Mouse (Mus musculus) limb, embryonic 15.5 days (tissue): ENCODE measurements at regions not wholly inside any gene's neighbourhood (a gene's known extent, or its start where the extent isn't known, plus 50 kb on each side); places are given as distances from the start of the nearest gene placed in this dataset.

Source experiments
- ATAC-seq: fragments of 200-750 bp; cut with Nextera tagmentation; 2 replicates; pipeline ENCODE4 v1.8.0; 2017; ENCODE audit warnings: low read depth, moderate TSS enrichment; ENCODE audit not compliant: insufficient number of reproducible peaks, low FRiP score, low TSS enrichment
- H3K27ac ChIP-seq: fragments of 300-500 bp; sonication (generic); 2 replicates; pipeline ENCODE4 v1.5.1; 2015; ENCODE audit warnings: moderate library complexity, mild to moderate bottlenecking, inconsistent platforms
- H3K27me3 ChIP-seq: fragments of 300-500 bp; sonication (generic); 2 replicates; pipeline ENCODE4 v1.6.1; 2015; ENCODE audit warnings: inconsistent platforms
- H3K36me3 ChIP-seq: fragments of 300-500 bp; sonication (generic); 2 replicates; pipeline ENCODE4 v1.6.1; 2015; ENCODE audit warnings: inconsistent platforms
- H3K4me1 ChIP-seq: fragments of 300-500 bp; sonication (generic); 2 replicates; pipeline ENCODE4 v1.6.1; 2015; ENCODE audit warnings: inconsistent platforms
- H3K4me2 ChIP-seq: fragments of 300-500 bp; sonication (generic); 2 replicates; pipeline ENCODE4 v1.6.1; 2015; ENCODE audit warnings: mild to moderate bottlenecking, inconsistent platforms
- H3K4me3 ChIP-seq: fragments of 300-500 bp; sonication (generic); 2 replicates; pipeline ENCODE4 v1.5.1; 2015; ENCODE audit warnings: mild to moderate bottlenecking, inconsistent platforms
- H3K9ac ChIP-seq: fragments of 300-500 bp; sonication (generic); 2 replicates; pipeline ENCODE4 v1.6.1; 2015; ENCODE audit warnings: inconsistent platforms
- H3K9me3 ChIP-seq: fragments of 300-500 bp; sonication (generic); 2 replicates; pipeline ENCODE4 v1.6.1; 2016; ENCODE audit warnings: inconsistent platforms
- WGBS: fragments of 180-500 bp; shearing (Covaris S2); methylation state at CpG from one replicate; pipeline ENCODE4 v1.1.7; 2015; 5-methylcytosine and 5-hydroxymethylcytosine counted together

DNA sequence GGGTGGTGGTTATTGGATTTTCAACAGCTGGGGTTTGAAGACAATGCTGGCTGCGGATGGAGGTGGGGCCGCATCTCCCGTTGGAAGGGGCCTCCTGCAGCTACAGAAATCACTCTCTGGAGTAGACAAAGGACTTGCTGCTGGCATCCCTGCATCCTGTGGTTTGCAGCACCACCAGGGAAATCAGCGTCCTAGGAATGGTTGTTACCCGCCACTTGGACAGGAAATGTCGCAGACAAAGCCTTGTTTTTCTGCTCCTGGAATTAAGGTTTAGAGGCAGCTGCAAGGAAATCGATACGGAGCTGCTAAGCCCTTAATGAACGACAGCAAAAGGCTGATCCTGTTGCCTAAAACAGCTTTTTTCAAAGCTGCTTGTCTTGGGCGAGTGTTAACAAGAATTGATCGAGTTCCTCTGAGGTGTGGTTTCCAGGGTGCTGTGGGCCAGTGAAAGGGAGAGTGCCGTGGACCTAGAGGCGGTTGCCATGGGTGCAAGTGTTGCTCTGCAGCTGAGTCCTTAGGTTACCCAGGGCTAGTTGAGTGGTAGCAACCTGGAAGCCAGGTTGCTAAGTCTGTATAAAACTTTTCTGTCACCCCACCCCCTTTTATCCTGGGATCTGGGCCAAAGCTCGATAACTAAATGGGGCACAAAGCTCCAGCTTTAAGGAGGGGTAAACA, 230.6 kb upstream of the Chd6 start:
- H3K36me3 ChIP-seq, result no peaks in the 10 kb centered on the region
- no peak overlapping the region for H3K4me2 ChIP-seq
- WGBS, result 15% methylated on average over 14 of the region's 14 CpGs
- no peak overlapping the region for H3K9ac ChIP-seq
- no peak overlapping the region for H3K27ac ChIP-seq
- H3K4me1 ChIP-seq, result peaks cover 16% of the 10 kb centered on the region
- H3K27me3 ChIP-seq, result no peaks in the 10 kb centered on the region
- no peaks in the 10 kb centered on the region for H3K9me3 ChIP-seq
- ATAC-seq, result 0 out of 2 replicates have a peak, but pooled peaks have one; percentile 49
- no peak overlapping the region for H3K4me3 ChIP-seq

DNA sequence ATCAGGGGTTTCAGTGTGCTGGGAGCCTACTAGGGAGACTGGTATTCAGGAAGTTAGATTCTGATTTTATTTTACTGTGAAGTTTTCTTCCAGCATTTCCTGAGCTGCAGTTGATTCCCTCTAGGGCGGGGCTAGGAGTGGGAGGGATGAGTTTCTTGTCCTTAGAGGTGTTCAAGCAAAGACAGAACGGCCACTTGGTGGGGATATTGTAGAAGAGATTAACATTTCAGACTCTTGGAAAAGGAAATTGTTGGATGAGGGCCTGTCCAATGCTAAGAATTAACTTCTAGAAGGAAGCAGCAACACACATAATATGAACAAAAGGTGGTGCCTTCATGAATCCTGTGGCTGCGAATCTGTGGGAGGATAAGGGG, 230.1 kb upstream of the Chd6 start:
- ATAC-seq, result no peak
- Histone ChIP-seq H3K27ac (no peak overlapping the region), H3K27me3 (no peaks in the 10 kb centered on the region), H3K4me2 (no peak overlapping the region), H3K9ac (no peak overlapping the region), H3K4me3 (no peak overlapping the region), H3K4me1 (peaks cover 16% of the 10 kb centered on the region), H3K9me3 (no peaks in the 10 kb centered on the region), H3K36me3 (no peaks in the 10 kb centered on the region)
- 24% methylated on average over 3 of the region's 3 CpGs for WGBS

DNA sequence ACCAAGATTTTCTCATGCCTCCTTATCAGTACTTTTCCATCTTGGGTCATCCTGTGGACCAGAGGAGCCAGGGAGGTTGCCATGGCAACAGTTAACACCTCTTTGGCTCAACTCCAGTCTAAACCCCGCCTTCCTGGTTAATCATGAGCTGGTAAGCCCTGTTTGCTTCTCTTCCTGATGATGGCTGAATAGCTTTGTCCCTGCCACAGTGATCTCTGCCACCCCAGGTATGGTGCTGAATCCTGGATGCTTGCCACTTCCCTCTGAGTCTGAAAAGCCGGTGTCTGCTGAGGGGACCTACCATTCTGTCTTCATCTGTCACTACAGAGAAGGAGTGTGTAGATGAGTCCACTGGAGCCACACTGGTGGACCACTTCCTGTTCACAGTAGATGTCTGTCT, 223.8 kb upstream of the Chd6 start:
- Histone ChIP-seq H3K4me3 (no peak overlapping the region), H3K27ac (no peak overlapping the region), H3K9me3 (no peaks in the 10 kb centered on the region), H3K36me3 (no peaks in the 10 kb centered on the region), H3K4me2 (no peak overlapping the region), H3K4me1 (no peaks in the 10 kb centered on the region), H3K27me3 (no peaks in the 10 kb centered on the region), H3K9ac (no peak overlapping the region)
- ATAC-seq, result no peak
- WGBS, result 57% methylated on average over 2 of the region's 2 CpGs

DNA sequence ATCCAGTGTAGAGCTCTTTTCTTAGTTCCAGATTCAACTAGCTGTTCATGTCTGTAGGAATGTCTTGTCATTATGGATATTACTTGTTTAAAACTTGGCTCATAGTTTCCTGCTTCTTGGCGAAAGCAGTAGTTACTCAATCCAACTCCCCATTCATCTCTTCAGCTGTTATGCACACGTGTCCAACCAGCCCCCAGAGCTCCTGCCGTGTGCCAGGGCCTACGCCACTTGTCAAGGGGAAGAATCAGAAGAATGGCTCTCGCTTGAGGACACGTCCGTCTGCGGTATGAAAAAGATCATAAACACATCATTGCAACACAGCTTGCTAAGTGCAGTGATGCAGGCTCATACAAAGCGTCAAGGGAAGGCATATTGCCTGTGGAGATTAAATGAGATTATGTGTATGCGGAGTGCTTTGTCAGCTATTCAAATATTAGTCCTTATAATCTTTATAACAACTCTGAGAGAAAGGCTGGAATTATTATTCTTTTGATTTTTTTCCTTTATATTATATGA, 223.0 kb upstream of the Chd6 start:
- no peaks in the 10 kb centered on the region for H3K36me3 ChIP-seq
- H3K4me2 ChIP-seq, result no peak overlapping the region
- H3K27ac ChIP-seq, result no peak overlapping the region
- no peak overlapping the region for H3K4me3 ChIP-seq
- 71% methylated on average over 10 of the region's 10 CpGs for WGBS
- H3K4me1 ChIP-seq, result no peaks in the 10 kb centered on the region
- ATAC-seq, result no peak
- no peak overlapping the region for H3K9ac ChIP-seq
- H3K27me3 ChIP-seq, result no peaks in the 10 kb centered on the region
- H3K9me3 ChIP-seq, result no peaks in the 10 kb centered on the region

DNA sequence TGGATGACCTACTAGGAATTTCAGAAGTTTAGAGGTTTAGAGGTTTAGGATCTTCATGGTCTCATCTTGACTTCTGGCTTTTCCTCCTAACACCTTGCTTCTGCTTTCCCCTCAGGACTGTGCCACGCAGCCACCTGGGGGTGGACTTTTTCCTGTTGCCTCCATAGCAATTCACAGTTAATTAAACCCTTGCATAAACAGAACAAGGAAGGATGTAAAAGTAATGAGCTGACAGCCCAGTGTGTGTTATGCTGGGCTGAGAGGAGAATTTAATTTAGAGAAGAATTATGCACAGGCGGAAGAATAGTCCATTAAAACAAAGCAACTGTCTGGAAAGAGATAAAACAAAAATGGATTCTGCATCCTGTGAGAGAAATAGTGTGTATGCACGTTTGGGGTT, 193.9 kb upstream of the Chd6 start:
- Histone ChIP-seq H3K4me1 (no peaks in the 10 kb centered on the region), H3K4me3 (no peak overlapping the region), H3K9me3 (no peaks in the 10 kb centered on the region), H3K27ac (no peak overlapping the region), H3K9ac (no peak overlapping the region), H3K27me3 (no peaks in the 10 kb centered on the region), H3K4me2 (no peak overlapping the region), H3K36me3 (no peaks in the 10 kb centered on the region)
- WGBS, result 35% methylated on average over 3 of the region's 3 CpGs
- ATAC-seq, result no peak

DNA sequence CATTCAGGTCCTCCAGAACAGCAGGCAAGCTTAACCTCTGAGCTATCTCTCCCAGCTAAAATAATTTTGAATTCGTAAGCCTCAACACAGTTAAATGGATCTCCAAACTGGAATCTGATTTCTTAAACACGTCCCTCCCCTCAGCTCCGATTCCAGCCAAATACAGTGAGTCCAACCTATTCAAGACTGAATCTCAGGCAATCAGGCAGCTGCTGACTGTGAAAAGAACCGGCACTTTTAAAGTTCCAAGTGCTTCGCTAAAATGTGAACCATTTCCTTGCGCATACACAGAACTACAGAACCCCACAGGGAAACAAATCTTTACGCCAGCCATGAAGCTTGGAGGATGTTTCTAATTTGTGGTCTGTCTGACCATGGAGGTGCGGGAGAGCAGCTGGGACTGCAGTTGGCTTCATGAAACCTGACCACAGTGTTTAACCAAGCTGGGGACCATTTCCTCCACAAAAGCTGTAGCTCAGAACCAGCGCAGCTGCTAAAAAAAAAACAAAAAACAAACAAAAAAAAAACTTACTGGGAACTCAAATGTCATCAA, 160.1 kb upstream of the Chd6 start:
- WGBS, result 25% methylated on average over 9 of the region's 9 CpGs
- peaks cover 5% of the 10 kb centered on the region; the same call in 1 of the 2 replicates for H3K4me1 ChIP-seq
- H3K36me3 ChIP-seq, result no peaks in the 10 kb centered on the region
- 0 out of 2 replicates have a peak overlapping the region, but pooled peaks have one; percentile 7 for H3K27ac ChIP-seq
- no peaks in the 10 kb centered on the region for H3K27me3 ChIP-seq
- H3K4me3 ChIP-seq, result no peak overlapping the region
- ATAC-seq, result no peak
- H3K9me3 ChIP-seq, result no peaks in the 10 kb centered on the region
- no peak overlapping the region for H3K9ac ChIP-seq
- peak overlapping the region; percentile 29; the same call in 1 of the 2 replicates for H3K4me2 ChIP-seq

DNA sequence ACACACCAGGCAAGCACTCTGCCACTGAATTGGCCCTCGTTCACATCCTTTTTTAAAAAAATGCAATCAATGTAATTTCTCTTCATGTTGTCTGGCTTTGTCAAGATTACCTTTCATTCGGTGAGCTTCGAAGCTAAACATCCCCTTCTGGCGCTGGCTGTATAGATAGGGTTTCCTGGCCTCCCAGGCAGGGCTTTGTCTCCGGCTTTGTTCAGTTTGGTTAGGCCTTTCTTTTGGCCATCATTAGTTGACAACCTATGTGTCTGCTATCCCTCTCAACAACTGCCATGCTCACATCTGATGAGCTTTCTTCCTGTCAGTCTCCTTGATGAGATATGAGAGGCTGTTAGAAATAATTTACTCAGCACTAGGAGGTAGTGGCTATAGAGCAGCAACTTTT, 157.6 kb upstream of the Chd6 start:
- H3K27me3 ChIP-seq, result no peaks in the 10 kb centered on the region
- no peaks in the 10 kb centered on the region for H3K36me3 ChIP-seq
- H3K4me1 ChIP-seq, result peaks cover 5% of the 10 kb centered on the region; the same call in 1 of the 2 replicates
- H3K4me3 ChIP-seq, result no peak overlapping the region
- ATAC-seq, result no peak
- H3K4me2 ChIP-seq, result no peak overlapping the region
- WGBS, result 60% methylated on average over 5 of the region's 5 CpGs
- H3K9ac ChIP-seq, result no peak overlapping the region
- no peak overlapping the region for H3K27ac ChIP-seq
- H3K9me3 ChIP-seq, result no peaks in the 10 kb centered on the region

DNA sequence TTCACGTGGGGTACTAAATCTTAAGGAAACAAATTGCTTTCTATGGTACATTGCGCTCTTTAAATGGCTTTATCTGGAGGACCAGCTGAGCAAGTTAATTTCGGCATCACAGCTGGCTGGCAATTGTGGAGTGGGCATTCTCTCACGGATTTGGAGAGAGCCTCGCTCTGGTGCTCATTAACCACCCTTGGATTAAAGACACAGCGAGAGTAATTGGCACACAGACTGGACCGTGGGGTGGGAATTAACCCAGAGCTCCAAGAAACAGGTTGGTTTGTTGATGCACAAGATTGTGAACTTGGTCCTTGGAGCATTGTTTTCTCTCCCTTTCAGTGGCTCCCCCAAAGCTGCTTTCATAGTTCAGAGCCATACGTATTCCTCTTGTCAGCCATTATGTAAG, 156.3 kb upstream of the Chd6 start:
- Histone ChIP-seq H3K27ac (no peak overlapping the region), H3K9me3 (no peaks in the 10 kb centered on the region), H3K27me3 (no peaks in the 10 kb centered on the region), H3K4me3 (no peak overlapping the region), H3K9ac (no peak overlapping the region), H3K36me3 (no peaks in the 10 kb centered on the region), H3K4me2 (no peak overlapping the region), H3K4me1 (peaks cover 5% of the 10 kb centered on the region; the same call in 1 of the 2 replicates)
- 40% methylated on average over 8 of the region's 8 CpGs for WGBS
- no peak for ATAC-seq

DNA sequence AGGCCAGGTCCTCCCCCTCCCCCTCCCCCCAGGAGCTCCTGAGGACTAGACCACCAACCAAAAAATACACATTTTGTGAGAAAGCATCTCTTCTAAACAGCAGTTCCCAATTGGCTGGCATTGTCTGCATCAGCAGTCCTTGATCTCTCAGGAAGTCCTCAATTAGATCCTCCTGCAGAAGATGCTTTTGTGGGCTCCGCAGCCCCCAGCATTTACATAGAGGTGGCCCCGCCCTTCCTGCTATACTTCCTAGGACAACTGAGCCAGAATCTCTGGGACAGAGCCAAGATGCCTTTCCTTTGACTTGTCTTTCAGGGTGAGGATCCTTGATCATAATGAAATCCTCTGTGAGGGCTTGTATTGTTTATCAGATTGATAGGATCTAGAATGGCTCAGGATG, 143.9 kb upstream of the Chd6 start:
- H3K4me2 ChIP-seq, result no peak overlapping the region
- no peaks in the 10 kb centered on the region for H3K4me1 ChIP-seq
- H3K9me3 ChIP-seq, result no peaks in the 10 kb centered on the region
- 86% methylated on average over 2 of the region's 2 CpGs for WGBS
- H3K9ac ChIP-seq, result no peak overlapping the region
- no peaks in the 10 kb centered on the region for H3K27me3 ChIP-seq
- no peak for ATAC-seq
- no peaks in the 10 kb centered on the region for H3K36me3 ChIP-seq
- H3K4me3 ChIP-seq, result no peak overlapping the region
- H3K27ac ChIP-seq, result no peak overlapping the region

DNA sequence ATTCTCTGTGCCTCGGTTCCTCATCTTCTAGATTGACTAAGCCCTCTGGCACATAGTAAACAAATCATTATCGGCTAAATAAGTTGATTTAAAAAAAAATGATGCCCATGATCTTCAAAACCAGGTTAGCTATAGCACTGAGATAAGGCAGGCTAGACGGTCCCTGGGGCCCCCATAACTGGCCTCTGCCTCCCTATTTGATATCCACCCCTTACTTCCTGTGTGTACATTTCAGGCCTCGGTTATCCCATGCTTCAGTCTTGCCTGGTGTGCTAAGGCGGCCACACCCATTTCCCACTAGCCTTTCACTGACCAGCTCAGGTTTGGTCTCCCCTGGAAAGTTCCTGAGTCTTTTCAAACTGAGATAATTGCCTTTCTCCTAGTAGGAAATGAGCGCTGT, 132.8 kb upstream of the Chd6 start:
- Histone ChIP-seq H3K4me2 (no peak overlapping the region), H3K4me3 (no peak overlapping the region), H3K9ac (no peak overlapping the region), H3K27me3 (no peaks in the 10 kb centered on the region), H3K36me3 (no peaks in the 10 kb centered on the region), H3K4me1 (no peaks in the 10 kb centered on the region), H3K27ac (no peak overlapping the region), H3K9me3 (no peaks in the 10 kb centered on the region)
- no peak for ATAC-seq
- WGBS, result 72% methylated on average over 6 of the region's 6 CpGs

DNA sequence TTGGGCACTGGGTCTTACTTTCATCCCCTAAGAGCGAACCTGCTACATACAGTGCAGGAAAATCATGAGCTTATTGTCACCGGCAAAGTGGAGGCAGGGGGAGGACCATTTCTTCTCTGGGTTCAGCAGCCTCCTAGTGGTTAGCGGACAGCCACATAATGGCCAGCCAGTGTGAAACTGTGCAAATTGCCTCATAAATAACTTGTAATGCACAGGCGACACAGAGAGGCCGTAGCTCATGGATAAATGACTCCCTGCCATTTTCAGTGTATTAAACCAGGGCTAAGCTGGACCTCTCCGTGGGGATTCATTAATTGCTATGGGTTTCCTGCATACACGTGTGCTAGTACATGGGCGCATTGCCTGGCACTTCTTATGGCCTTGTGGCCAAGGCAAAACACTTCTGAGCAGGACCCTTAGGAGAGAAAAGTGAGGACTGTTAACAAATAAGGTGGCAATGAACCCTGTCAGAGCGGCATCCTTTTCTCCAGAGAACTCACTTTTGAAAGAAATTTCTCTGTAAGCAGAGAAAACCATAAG, 128.5 kb upstream of the Chd6 start:
- Histone ChIP-seq H3K9me3 (no peaks in the 10 kb centered on the region), H3K36me3 (no peaks in the 10 kb centered on the region), H3K27ac (no peak overlapping the region), H3K4me1 (no peaks in the 10 kb centered on the region), H3K27me3 (no peaks in the 10 kb centered on the region), H3K4me3 (no peak overlapping the region), H3K4me2 (no peak overlapping the region), H3K9ac (no peak overlapping the region)
- no peak for ATAC-seq
- WGBS, result 40% methylated on average over 9 of the region's 9 CpGs

DNA sequence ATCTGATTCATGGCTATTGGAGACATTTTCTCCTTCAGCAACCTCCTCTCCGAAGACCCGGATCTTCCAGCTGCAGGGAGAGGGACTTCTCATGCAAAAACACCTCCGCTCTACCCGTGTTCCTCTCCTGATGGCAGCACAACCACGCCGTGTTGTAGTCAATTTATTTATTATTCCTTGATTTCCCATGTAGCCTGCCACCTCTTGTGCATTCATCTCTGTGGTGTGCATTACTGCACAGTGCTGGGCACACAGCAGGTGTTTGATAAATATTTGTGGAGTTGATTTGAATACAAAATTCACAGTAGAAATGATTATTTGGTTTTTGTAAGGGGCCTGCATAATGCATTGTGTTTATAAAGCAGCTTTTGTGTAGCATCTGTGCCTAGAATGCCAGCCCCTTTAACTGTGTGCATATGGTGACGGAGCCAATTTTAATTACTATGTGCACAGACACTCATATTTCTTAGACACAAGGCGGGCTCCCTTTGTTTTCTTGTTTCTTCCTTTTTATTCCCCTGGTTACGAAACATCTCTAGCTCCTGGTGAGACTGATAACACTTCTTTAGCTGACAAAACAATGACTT, 124.4 kb upstream of the Chd6 start:
- no peak overlapping the region for H3K27ac ChIP-seq
- no peaks in the 10 kb centered on the region for H3K36me3 ChIP-seq
- H3K27me3 ChIP-seq, result no peaks in the 10 kb centered on the region
- no peak overlapping the region for H3K4me3 ChIP-seq
- H3K4me1 ChIP-seq, result no peaks in the 10 kb centered on the region
- ATAC-seq, result no peak
- no peaks in the 10 kb centered on the region for H3K9me3 ChIP-seq
- no peak overlapping the region for H3K9ac ChIP-seq
- H3K4me2 ChIP-seq, result no peak overlapping the region
- 80% methylated on average over 9 of the region's 9 CpGs for WGBS
